Mouse (Mus musculus) NIH3T3 (cell line): ENCODE data around the gene Tmc1.

ENCODE experiments used
- DNase-seq: peaks from one replicate; pipeline ENCODE4 v3.0.0-alpha.2; 2012; ENCODE audit warnings: low read depth

The Tmc1 gene

GRCm38 (mm10) chr19:20953874-20954273 is at the start of gene Tmc1:
Gene Tmc1, minus strand, starts transcription at chr19:20954202.
- no peak for DNase-seq

- DNase-seq, result no peak
Measured at GRCm38 (mm10) chr19:21001552-21001951, 47.5 kb upstream of the Tmc1 start.

DNA sequence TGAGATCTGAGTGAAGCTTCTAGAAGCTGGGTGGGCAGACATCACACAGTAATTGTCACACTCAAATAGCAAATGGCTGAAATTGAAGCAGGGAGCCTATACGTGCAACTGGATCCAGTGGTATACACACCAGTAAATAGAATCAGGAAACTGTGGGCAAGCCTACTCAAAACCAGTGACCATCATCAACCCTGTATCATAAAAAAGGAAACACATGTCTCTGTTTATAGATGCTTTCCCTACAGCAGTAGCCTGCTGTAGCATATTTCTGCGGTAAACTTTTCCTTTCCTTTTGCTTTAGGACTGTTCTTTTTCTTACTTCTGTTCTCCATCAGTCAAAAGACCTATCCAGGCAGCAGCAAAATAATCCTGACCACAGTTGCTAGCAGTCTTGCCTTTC is 25.2 kb upstream of the Tmc1 start:
- DNase-seq, result no peak

DNA sequence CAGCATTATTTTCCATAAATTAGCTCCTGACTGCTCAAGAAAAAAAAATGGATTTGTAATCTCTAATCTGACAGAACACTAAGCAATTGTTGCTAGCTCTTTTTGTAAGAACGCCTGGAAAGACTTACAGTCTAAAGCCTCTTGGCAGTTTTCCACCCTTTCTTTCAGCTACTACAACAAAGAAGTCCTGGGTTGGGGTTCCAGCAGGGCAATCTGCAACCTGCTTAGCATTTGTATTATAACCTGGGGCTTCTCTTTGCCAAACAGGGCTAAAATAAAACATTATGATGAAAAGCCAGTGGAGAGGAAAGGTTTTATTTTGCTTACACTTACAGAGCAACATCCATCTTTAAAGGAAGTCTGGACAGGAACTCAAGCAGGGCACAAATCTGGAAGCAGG is 24.1 kb upstream of the Tmc1 start:
- no peak for DNase-seq

DNA sequence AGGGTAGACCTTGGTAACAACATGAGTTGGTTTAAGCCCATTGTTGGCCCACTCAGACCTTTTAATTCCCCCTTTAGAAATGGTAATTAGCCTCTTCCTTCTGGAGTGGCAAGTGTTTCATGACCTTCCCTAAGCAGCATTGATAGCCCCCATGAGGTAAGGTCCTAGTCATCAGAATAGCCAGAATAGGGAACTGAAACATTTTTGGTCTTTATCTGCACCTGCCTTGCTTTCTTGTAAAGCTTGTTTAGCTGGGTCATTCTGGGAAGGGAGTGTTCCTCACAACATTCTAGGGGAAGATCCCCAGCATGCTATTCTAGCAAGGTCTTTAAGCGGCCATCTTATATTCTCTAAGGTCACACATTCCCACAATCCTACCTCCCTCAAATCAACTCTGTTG is 17.9 kb upstream of the Tmc1 start:
- no peak for DNase-seq

DNA sequence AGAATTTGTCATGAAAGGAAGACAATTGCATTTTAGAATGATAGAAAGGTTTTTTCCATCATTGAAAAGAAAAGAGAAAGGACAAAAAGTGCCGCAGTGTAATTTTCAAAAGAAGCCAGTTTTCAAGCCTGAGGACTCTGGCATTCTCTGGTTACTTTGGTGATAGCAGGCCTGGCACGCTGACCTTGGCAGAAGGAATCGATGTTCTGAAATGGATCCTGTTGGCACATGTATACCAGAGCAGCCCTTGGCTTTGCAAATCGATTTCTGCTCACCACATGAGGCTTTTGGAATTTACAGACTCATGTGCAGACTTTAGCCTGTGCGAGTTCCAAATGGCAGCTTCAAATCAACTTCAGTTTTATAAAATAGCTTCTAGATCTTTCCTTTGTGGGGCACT is 813 bp upstream of the Tmc1 start:
- DNase-seq, result no peak

- no peak for DNase-seq
Measured at GRCm38 (mm10) chr19:20944446-20944845, 9.6 kb downstream of the Tmc1 start.

DNA sequence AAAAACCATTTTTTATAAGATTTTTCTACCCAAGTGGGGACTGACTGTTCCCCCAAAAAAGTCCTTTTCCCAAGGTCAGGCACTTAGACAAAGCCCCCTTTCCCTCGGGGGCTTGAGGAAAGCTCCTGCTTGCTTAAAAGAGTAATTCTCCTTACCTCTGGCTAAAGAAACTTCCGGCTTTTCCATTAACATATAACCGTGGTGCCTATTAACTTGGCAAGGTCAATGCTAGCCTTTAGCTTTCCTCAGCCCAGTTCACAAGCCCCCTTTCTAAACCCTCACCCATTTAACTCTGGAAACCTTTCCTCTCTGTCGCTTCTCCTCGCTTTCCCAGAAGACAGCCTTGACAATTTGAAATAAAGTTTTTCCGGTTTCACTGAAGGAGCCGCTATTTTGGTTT is 29.7 kb downstream of the Tmc1 start:
- no peak for DNase-seq

DNA sequence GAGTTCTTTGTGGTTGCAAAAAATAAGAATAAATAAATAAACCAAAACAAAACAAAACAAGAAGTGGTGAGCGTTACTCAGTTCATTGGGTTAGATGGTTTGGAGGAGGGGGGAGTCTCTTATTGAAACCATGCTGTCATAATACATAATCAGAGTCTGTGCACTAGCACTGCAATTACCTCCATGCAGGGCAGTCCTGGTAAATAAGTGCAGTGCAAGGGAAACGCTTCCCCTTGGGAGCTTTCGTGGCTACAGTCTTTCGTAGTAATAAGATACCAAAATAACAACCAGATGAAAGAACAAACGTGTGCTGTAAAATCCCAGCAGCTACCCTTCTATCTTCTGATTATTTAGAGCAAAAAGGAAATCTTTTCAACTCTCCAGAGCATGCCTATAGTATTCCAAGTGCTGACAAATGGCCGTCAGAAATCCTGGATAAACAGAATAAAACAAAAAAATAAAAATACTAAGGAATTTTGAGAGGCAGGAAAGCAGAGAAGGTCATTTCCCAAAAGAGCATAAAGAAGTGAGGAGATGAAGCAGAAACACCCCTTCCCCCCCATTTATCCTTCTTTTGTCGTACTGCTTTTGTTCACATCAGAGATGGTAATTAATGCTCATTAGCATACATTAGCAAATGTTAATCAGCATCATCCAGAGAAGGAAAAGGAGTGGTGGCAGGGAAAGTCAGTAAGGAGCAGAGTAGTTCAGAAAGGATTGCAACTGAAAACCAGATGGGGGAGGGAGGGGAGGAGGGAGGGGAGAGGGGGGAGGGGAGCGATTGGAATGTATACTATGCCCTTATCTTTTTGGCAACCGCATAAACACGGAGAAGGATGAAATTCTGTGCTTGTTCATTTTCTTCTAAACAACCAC is 30.4 kb downstream of the Tmc1 start:
- DNase-seq, result peak; percentile 14

DNA sequence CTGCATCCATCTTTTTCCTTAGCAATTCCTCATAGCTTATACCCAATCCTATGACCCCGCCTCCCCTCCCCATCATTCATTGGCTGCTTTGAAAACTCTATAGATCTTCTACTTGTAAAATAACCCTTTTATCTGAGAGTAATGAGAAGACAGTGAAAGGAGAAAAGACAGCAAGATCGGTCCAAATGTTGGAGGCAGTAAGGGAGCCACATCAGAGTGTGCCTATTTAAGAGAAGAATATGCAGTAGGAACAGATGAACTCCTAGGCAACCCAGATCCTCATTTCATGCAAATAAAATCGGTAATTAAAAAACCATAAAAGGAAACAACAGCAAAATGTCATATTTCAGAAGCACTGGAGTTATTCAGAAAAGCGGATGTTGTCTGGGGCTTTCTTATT is 35.8 kb downstream of the Tmc1 start:
- no peak for DNase-seq

- no peak for DNase-seq
Measured at GRCm38 (mm10) chr19:20915151-20915550, 38.9 kb downstream of the Tmc1 start.

DNA sequence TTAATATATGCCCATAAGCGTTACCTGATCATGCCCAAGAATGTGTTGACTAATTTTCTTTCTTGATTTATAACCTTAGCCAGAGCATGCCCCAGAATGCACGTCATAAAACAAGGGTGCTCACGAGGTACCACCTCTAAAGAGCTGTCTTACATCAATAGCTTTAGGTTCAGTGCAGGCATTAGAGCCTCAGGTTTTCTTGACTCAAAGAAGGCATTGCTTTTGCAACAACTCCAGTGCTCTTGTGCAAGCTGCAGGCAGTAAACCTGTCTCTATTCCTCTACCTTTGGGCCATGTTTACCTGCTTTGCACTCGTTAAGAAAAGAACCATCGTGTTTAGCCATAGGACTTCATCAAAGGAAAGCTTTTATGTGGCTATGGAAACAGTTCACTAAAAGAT is 43.6 kb downstream of the Tmc1 start:
- DNase-seq, result no peak

DNA sequence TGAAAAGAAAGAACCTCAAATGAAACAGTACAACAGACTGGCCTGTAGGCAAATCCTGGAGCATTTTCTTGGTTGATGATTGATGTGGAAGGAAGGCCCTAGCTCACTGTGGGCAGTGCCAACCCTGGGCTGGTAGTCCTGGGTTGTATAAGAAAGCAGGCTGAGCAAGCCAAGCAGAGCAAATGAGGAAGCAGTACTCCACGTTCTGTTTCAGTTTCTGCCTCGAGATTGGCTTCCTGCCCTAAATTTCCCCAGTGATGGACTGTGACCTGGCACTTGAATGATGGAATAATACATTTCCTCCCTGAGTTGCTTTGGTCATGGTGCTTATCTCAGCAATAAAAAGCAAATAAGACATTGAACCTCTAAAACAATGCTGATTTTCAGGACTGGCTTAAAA is 72.8 kb downstream of the Tmc1 start:
- no peak for DNase-seq

DNA sequence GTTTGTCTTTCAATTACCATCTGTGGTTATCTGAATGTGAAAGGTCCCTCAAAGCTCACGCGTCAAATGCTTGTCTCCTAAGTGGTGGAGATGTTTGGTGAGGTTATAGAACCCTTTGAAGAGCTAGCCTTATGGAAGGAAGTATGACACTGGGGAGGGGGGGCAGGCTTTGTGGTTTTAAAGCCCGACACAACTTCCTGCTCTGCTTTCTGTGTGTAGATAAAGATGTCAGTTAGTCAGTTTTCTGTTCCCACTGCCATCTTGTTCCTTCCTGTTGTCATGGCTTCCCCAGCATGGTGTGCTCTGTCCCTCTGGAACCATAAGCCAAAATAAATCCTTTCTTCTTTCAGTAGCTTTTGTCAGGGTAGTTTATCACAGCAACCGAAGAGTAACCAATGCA is 78.1 kb downstream of the Tmc1 start:
- DNase-seq, result no peak

DNA sequence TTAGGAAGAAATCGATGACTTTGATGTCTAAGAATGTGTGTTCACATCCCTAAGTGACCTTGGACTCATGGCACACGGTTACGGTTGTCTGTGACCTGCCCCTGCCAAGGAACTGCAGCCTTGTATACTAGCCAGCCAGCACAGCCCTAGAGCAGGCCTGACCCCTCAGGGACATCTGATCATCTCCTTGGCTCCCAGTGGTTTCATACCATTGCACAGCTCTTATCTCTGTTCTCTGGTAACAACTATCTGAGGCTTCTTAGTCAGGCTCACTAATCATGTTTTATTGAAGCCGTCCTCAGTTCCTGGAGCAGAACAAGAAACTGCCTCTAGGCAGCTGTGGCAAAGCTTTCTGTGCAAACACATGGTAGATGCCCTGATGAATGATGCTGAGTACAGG is 92.2 kb downstream of the Tmc1 start:
- DNase-seq, result no peak

DNA sequence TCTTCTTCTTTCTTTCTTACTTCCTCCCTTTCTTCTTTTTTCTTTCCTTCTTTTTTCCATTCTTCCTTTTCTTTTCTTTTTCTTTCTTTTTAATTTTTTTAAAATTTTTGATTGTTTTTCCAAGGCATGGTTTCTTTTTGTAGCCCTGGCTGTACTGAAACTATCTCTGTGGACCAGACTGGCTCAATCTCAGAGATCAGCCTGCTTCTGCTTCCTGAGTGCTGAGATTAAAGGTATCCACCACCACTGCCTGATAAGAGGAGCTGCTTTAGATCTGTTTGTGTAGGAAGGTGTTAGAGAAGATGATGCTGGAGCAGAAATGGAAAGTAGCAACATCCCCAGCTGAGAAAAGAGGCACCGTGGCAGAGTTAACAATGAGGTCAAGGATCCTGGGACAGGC is 93.7 kb downstream of the Tmc1 start:
- DNase-seq, result no peak

DNA sequence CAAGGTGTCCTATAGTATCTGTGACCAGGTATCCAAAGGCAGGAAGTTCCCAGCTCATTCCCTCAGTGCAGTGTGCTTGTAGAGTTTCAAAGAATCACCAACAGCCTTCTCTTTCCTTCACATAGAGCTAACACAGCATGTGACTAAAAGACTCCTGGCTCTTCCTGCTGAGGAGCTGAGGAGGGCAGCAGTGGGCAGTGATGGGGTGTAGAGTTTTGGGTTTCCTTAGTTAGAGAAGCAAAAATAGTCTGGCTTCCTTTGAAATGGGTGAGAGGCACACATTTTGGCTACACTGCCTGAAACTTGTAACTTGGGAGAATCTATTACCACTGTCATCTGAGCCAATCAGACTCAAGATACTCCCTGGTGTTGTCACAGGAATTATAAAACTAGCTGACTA is 96.2 kb downstream of the Tmc1 start:
- DNase-seq, result no peak

DNA sequence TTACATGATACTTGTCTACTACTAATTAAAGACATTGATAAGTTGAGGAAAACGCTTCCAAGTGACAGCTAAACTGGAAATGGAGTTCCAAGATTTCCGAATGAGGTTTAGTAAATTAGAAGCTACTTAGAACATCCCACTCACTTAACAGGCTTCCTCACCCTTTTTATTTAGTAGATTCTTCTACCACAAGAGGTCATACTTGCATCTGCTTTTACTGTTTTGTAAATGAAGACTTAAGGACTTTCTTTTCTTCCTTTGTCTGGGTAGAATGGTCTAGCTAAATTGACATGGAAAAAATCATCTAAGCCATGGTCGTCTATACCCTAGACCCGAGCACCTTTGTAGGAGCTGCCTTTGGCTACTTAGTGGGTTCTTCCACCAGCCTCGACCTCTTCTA is 105.1 kb downstream of the Tmc1 start:
- DNase-seq, result peak; percentile 41

DNA sequence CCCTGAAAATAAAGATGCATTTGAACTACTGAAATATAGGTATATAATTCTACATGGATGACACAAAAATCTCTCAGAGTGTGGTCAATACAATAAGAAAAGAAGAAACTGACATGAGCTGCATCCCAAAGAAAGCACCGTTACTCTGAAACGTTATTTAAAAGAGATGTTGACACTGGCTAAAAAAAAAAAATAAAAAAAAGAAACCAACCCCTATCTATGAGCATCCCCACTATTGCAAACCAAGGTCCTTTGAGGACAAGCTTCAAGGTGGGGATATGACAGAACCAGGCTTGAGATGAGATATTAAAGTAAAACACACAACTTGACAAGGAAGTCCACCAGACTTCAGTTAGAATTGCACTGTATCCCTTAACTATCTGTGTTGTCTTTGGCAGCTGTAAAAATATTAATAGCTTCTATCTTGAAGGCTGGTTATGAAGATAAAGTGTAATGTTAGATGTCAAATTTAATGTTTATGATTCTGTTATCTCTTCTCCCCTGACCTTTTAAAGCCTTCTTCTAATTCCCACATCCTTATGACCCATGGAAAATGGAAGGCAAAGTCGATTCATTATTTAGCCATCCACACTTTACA is 106.4 kb downstream of the Tmc1 start:
- no peak for DNase-seq

- DNase-seq, result no peak
Measured at GRCm38 (mm10) chr19:20837422-20837821, 116.6 kb downstream of the Tmc1 start.

- no peak for DNase-seq
Measured at GRCm38 (mm10) chr19:20836055-20836845, 117.8 kb downstream of the Tmc1 start.

DNA sequence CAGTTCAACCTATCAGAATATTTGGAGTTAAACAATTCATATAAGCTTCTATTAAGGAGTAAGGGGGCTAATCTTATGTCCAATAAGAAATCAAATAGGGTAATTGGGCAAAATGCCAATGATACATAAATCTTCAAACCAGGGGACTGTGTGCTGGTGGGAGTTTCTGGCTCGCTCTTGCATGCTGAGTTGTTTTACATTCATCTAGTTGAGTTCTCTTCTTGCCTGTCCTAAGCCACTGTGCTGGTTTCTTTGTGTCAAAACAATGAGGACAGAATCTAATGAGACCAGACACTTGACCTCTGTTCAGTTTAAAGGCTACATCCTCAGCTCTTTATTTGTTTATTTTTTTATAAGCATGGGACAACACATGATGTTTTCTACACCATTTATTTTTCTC is 119.1 kb downstream of the Tmc1 start:
- DNase-seq, result no peak

- DNase-seq, result no peak
Measured at GRCm38 (mm10) chr19:20799460-20799859, 154.5 kb downstream of the Tmc1 start.
